Mouse (Mus musculus): ENCODE results near the gene Gimap8. TPM values are rescaled to one million over a fixed set of nuclear protein-coding genes. Genes with fewer than 3 reads are reported as not detected.
A peak's percentile ranks its signal among the peaks of the same experiment; 100 is the strongest.
"Not testable (repeated sequence)": the region's sequence is repeated elsewhere in the genome, so short reads cannot be mapped to it uniquely, and the experiment has no call there.

Gene Gimap8
- polyA plus RNA-seq, 1 experiment: 1.2 TPM

DNA sequence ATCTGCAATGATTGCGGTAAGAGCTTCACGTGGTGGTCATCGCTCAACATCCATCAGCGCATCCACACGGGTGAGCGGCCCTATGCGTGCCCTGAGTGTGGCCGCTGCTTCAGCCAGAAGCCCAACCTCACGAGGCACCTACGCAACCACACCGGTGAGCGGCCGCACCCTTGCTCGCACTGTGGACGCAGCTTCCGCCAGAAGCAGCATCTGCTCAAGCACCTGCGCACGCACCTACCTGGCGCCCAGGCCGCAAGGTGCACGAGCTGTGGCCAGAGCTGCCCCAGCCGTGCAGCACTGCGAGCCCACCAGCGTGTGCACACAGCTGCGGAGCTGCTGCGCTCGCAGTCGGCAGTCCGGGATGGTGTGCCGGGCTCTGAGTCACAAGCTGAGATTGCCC, 27.0 kb upstream of the Gimap8 start:
- TF ChIP-seq POLR2A (IDR thresholded peaks at IDR 0.05; ENCODE audit: extremely low read depth, insufficient read depth, low read length) (no peak), CTCF (IDR thresholded peaks at IDR 0.05; ENCODE audit: extremely low read depth, insufficient read depth, low read length) (no peak)
- no peaks in the 10 kb centered on the region for H3K4me1 ChIP-seq (ENCODE audit: control insufficient read depth, insufficient read depth, low read length)
- H3K27ac ChIP-seq (ENCODE audit: insufficient read depth, low read length): no peak overlapping the region
- no peak overlapping the region for H3K4me3 ChIP-seq (ENCODE audit: insufficient read depth, low read length)

DNA sequence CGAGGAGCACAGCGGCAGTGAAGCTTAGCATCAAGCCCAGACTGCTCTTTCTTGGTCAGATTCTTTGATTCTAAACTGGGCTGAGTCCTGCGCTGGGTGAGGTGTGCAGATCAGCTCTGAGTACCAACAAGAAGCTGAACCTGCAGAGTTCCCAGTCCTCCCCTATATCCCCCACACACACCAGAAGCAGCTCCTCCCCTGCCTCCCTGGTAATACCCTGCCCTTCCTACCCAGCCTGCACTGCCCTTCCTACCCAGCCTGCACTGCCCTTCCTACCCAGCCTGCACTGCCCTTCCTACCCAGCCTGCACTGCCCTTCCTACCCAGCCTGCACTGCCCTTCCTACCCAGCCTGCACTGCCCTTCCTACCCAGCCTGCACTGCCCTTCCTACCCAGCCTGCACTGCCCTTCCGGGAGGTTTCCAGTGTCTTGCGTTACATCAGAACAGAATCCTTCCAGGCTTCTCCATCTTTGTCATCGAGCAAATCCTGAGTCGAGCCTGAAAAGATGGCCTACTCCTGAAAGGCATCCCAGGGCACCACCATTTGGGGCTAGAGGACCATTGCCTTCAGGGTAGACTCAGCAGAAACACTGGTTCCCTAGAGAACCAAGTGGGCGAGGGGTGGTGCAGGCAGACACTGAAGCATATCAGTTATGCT, 24.7 kb upstream of the Gimap8 start:
- H3K27ac ChIP-seq (ENCODE audit: insufficient read depth, low read length); H3K4me1 ChIP-seq (ENCODE audit: control insufficient read depth, insufficient read depth, low read length); H3K4me3 ChIP-seq (ENCODE audit: insufficient read depth, low read length): not testable (repeated sequence)

DNA sequence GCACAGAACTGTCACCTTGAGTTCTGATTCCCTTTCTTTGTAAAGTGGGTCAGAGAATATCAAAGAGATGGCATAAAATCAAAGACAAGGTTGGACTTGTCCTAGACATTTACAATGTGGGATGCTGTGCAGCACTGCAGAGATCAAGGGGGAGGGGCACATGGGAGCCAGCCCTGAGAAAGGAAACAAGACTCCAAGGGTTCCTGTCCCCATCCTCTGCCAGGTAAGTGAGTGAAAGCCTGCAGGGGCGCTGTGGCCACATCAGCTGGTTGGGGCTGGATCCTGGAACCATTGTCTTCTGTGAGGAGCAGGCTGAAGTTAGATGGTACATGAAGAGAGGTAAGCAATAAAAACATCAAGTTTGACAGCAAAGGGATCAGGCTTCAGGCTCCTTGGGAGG, 23.6 kb upstream of the Gimap8 start:
- Histone ChIP-seq H3K27ac (ENCODE audit: insufficient read depth, low read length) (no peak overlapping the region), H3K4me3 (ENCODE audit: insufficient read depth, low read length) (no peak overlapping the region), H3K4me1 (ENCODE audit: control insufficient read depth, insufficient read depth, low read length) (peaks cover 6% of the 10 kb centered on the region; the same call in 1 of the 2 replicates)
- TF ChIP-seq CTCF (IDR thresholded peaks at IDR 0.05; ENCODE audit: extremely low read depth, insufficient read depth, low read length): no peak
- TF ChIP-seq POLR2A (IDR thresholded peaks at IDR 0.05; ENCODE audit: extremely low read depth, insufficient read depth, low read length): no peak

DNA sequence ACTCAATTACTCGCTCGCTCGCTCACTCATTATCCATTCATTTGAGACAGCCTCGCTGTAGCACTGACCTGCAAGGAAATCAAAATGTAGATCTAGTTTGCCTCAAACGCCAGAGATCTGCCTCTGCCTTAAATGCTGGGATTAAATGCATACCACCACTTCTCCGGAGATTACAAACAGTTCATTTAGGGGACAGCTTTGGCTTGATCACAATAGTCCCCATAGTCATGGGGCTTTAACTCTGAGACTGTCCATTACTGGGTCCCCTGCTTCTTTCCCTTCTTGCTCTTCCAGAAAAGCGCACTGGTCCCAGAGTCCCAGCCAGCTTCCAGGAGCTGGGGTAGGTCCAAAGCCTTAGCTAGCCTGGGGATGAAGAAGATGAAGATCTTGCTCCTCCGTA, 20.6 kb upstream of the Gimap8 start, which contains the start of gene AI854703:
Gene AI854703 (plus strand): TSS at position 301 of the 400 bp plus-strand sequence.
- Histone ChIP-seq H3K27ac (ENCODE audit: insufficient read depth, low read length) (peak within 1 kb of the TSS; percentile 45), H3K4me3 (ENCODE audit: insufficient read depth, low read length) (peak within 1 kb of the TSS; percentile 52), H3K4me1 (ENCODE audit: control insufficient read depth, insufficient read depth, low read length) (peaks cover 9% of the 10 kb centered on the region; the same call in 1 of the 2 replicates)
- TF ChIP-seq CTCF (IDR thresholded peaks at IDR 0.05; ENCODE audit: extremely low read depth, insufficient read depth, low read length): no peak
- TF ChIP-seq POLR2A (IDR thresholded peaks at IDR 0.05; ENCODE audit: extremely low read depth, insufficient read depth, low read length): no peak

DNA sequence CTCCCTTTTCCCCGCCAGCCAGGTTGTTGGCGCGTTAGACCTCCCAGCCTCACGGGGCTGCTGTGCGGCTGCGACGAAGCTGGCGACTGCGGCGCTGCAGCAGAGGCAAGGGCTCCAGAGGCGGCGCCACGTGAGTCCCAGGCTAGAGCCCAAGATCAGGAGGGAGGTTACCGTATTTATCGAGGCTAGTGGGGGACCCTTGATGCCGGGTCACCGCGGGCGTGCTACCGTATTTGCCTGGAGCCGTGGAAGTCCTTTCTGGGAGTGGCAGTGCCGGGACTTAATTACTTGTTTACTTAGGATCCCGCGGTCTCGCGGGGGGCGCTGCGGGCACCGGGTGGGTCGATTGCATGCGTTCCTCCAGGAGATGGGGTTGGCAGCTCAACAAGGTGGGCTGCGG, 20.1 kb upstream of the Gimap8 start:
- H3K4me3 ChIP-seq (ENCODE audit: insufficient read depth, low read length): peak overlapping the region; percentile 52
- H3K4me1 ChIP-seq (ENCODE audit: control insufficient read depth, insufficient read depth, low read length): peaks cover 9% of the 10 kb centered on the region; the same call in 1 of the 2 replicates
- TF ChIP-seq POLR2A (IDR thresholded peaks at IDR 0.05; ENCODE audit: extremely low read depth, insufficient read depth, low read length) (peak; percentile 64), CTCF (IDR thresholded peaks at IDR 0.05; ENCODE audit: extremely low read depth, insufficient read depth, low read length) (no peak)
- peak overlapping the region; percentile 26; the same call in 1 of the 2 replicates for H3K27ac ChIP-seq (ENCODE audit: insufficient read depth, low read length)

DNA sequence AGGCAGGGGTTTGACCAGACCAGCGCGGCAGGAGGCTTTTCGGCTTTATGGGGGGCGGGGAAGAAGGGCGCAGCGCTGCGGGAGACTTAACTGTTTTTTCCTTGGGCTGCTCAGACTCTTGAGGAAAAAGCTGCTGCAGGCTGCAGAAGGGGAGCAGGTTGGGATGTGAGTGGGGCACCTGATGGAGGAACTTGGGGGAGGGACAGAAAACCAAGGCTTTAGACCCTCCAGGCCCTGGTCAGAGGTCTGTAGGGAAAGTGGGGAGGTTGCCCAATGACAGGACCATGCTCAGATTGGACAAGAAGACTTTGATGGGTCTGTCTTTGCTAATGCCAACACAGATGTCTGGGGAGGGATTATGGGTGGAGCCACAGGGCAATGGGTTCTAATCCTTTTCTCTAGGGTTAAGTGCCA, 19.5 kb upstream of the Gimap8 start:
- peak overlapping the region; percentile 33 for H3K27ac ChIP-seq (ENCODE audit: insufficient read depth, low read length)

DNA sequence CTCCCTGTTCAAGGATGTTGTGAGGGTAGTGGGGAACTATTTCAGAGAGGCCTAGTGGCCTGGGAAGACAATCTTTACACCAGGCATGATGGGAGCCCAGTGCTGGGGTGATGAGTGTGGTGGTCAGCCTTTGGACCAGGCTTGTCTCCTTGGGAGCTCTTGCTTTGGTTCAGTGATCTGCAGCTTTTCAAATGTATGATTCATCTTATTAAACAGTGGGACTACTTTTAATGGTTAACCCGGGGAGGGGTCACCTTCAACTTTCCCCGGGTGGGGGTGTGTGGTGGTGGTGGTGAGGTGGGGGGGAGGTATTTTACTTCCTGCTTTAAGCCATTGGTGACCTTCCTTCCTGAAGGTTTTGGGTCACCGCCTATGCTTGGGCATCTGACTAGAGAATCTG, 18.7 kb upstream of the Gimap8 start:
- H3K4me1 ChIP-seq (ENCODE audit: control insufficient read depth, insufficient read depth, low read length): peaks cover 9% of the 10 kb centered on the region; the same call in 1 of the 2 replicates
- TF ChIP-seq CTCF (IDR thresholded peaks at IDR 0.05; ENCODE audit: extremely low read depth, insufficient read depth, low read length) (no peak), POLR2A (IDR thresholded peaks at IDR 0.05; ENCODE audit: extremely low read depth, insufficient read depth, low read length) (no peak)
- 0 out of 2 replicates have a peak overlapping the region, but pooled peaks have one; percentile 33 for H3K27ac ChIP-seq (ENCODE audit: insufficient read depth, low read length)
- H3K4me3 ChIP-seq (ENCODE audit: insufficient read depth, low read length): peak overlapping the region; percentile 52

More for the DNA sequence above, 19.5 kb upstream of the Gimap8 start:
- TF ChIP-seq POLR2A (IDR thresholded peaks at IDR 0.05; ENCODE audit: extremely low read depth, insufficient read depth, low read length) (no peak), CTCF (IDR thresholded peaks at IDR 0.05; ENCODE audit: extremely low read depth, insufficient read depth, low read length) (no peak)
- peaks cover 9% of the 10 kb centered on the region; the same call in 1 of the 2 replicates for H3K4me1 ChIP-seq (ENCODE audit: control insufficient read depth, insufficient read depth, low read length)
- peak overlapping the region; percentile 52 for H3K4me3 ChIP-seq (ENCODE audit: insufficient read depth, low read length)

DNA sequence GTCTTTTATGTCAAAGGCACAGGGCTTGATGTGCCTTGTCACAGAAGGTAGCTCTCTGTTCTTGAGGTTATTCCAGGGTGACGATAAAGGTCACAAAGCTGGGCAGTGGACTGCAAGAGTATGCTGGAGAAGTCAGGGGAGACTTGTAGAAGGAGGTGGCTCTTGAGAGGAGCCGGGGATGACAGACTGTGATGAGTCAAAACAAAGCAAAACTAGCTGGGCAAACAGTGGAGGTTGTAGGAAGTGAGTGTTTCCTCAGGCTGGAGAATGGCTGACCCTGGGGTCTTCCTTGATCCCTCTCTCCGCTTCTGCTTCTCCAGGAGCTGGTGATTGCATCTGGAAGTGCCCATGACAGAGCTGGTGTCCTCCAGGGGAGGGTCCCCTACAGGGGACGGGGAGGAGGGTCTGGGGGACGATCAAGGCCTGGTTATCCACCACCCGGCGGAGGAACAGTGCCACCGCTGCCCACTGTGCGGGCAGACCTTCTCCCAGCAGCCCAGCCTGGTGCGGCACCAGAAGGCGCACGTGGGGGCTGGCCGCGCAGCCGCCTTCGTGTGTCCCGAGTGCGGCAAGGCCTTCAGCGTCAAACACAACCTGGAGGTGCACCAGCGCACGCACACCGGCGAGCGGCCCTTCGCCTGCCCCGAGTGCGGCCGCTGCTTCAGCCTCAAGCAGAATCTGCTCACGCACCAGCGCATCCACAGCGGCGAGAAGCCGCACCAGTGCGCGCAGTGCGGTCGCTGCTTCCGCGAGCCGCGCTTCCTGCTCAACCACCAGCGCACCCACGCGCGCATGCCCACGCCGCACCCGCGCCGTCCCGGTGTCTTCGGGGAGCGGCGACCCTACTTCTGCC, 18.0 kb upstream of the Gimap8 start:
- no peak for TF ChIP-seq CTCF (IDR thresholded peaks at IDR 0.05; ENCODE audit: extremely low read depth, insufficient read depth, low read length)
- TF ChIP-seq POLR2A (IDR thresholded peaks at IDR 0.05; ENCODE audit: extremely low read depth, insufficient read depth, low read length): peak; percentile 32; the same call in 1 of the 2 replicates
- H3K4me1 ChIP-seq (ENCODE audit: control insufficient read depth, insufficient read depth, low read length): peaks cover 9% of the 10 kb centered on the region; the same call in 1 of the 2 replicates
- peak overlapping the region; percentile 52 for H3K4me3 ChIP-seq (ENCODE audit: insufficient read depth, low read length)
- H3K27ac ChIP-seq (ENCODE audit: insufficient read depth, low read length): peak overlapping the region; percentile 41

DNA sequence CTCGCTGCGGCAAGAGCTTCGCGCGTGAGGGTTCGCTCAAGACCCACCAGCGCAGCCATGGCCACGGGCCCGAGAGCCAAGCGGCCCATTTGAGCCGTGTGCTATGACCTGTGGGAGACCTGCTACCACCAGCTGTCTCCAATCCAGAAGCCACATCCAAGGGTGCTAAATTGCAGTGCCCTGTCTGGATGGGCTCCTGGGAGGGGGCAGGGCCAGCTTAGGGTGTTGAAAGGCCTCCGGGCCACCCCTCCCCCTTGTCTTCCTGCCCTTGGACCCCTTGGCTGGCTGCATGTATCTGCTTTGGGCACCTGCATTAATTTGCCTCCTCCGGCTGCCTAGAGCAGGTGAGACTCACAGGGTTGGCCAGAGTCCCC, 17.4 kb upstream of the Gimap8 start:
- H3K27ac ChIP-seq (ENCODE audit: insufficient read depth, low read length): peak overlapping the region; percentile 41

More for the DNA sequence above, 17.4 kb upstream of the Gimap8 start:
- H3K4me3 ChIP-seq (ENCODE audit: insufficient read depth, low read length): peak overlapping the region; percentile 52
- H3K4me1 ChIP-seq (ENCODE audit: control insufficient read depth, insufficient read depth, low read length): peaks cover 9% of the 10 kb centered on the region; the same call in 1 of the 2 replicates
- TF ChIP-seq POLR2A (IDR thresholded peaks at IDR 0.05; ENCODE audit: extremely low read depth, insufficient read depth, low read length): no peak
